Mouse (Mus musculus): ENCODE data around the gene Dnah14. TPM values are rescaled to one million over a fixed set of nuclear protein-coding genes. Genes with fewer than 3 reads are reported as not detected.
"Not testable (repeated sequence)": the region's sequence is repeated elsewhere in the genome, so short reads cannot be mapped to it uniquely, and the experiment has no call there.

Dnah14 gene
- polyA plus RNA-seq, 1 experiment from 2014 or later: 1.8 TPM

- H3K9ac ChIP-seq (ENCODE audit: low read depth, low read length); ATAC-seq (ENCODE audit: low read depth); H3K27ac ChIP-seq (replicated peaks; ENCODE audit: low read depth, low read length); H3K4me1 ChIP-seq (ENCODE audit: control insufficient read depth, insufficient read depth, low read length); H3K4me3 ChIP-seq (ENCODE audit: low read depth, low read length); H3K36me3 ChIP-seq (ENCODE audit: control insufficient read depth, insufficient read depth, low read length); DNase-seq (ENCODE audit: low spot score); H3K27me3 ChIP-seq (replicated peaks; ENCODE audit: control insufficient read depth, insufficient read depth, low read length); H3K9me3 ChIP-seq (ENCODE audit: control insufficient read depth, low read length); H3K4me2 ChIP-seq (ENCODE audit: low read depth, low read length): not testable (repeated sequence)
- 92% methylated on average over 11 of the region's 11 CpGs for WGBS
Measured at GRCm38 (mm10) chr1:181782600-181782999, 206.2 kb downstream of the Dnah14 start.

- Histone ChIP-seq H3K4me2 (ENCODE audit: low read depth, low read length) (no peak overlapping the region), H3K9me3 (ENCODE audit: control insufficient read depth, low read length) (0 out of 2 replicates have a peak, but pooled peaks cover 5% of the 10 kb centered on the region), H3K4me3 (ENCODE audit: low read depth, low read length) (no peak overlapping the region), H3K36me3 (ENCODE audit: control insufficient read depth, insufficient read depth, low read length) (no peaks in the 10 kb centered on the region), H3K27me3 (replicated peaks; ENCODE audit: control insufficient read depth, insufficient read depth, low read length) (no peaks in the 10 kb centered on the region), H3K27ac (replicated peaks; ENCODE audit: low read depth, low read length) (no peak overlapping the region), H3K4me1 (ENCODE audit: control insufficient read depth, insufficient read depth, low read length) (peaks cover 6% of the 10 kb centered on the region; the same call in 1 of the 2 replicates), H3K9ac (ENCODE audit: low read depth, low read length) (0 out of 2 replicates have a peak overlapping the region, but pooled peaks have one; percentile 25)
- DNase-seq (ENCODE audit: low spot score): peak; percentile 74
- 37% methylated on average over 6 of the region's 6 CpGs for WGBS
- ATAC-seq (ENCODE audit: low read depth): no peak
Measured at GRCm38 (mm10) chr1:181789952-181790351, 213.6 kb downstream of the Dnah14 start.

- Histone ChIP-seq H3K36me3 (ENCODE audit: control insufficient read depth, insufficient read depth, low read length) (no peaks in the 10 kb centered on the region), H3K9me3 (ENCODE audit: control insufficient read depth, low read length) (no peaks in the 10 kb centered on the region), H3K4me1 (ENCODE audit: control insufficient read depth, insufficient read depth, low read length) (peaks cover 6% of the 10 kb centered on the region; the same call in 1 of the 2 replicates), H3K9ac (ENCODE audit: low read depth, low read length) (no peak overlapping the region), H3K27ac (replicated peaks; ENCODE audit: low read depth, low read length) (0 out of 2 replicates have a peak overlapping the region, but pooled peaks have one; percentile 2), H3K4me2 (ENCODE audit: low read depth, low read length) (no peak overlapping the region), H3K27me3 (replicated peaks; ENCODE audit: control insufficient read depth, insufficient read depth, low read length) (no peaks in the 10 kb centered on the region), H3K4me3 (ENCODE audit: low read depth, low read length) (no peak overlapping the region)
- DNase-seq (ENCODE audit: low spot score): peak; percentile 88
- peak; percentile 79 for ATAC-seq (ENCODE audit: low read depth)
- WGBS: 25% methylated on average over 2 of the region's 2 CpGs
Measured at GRCm38 (mm10) chr1:181793541-181793940, 217.2 kb downstream of the Dnah14 start.

GRCm38 (mm10) chr1:181799911-181800310 lies 223.6 kb downstream of the Dnah14 start:
- no peak overlapping the region for H3K27ac ChIP-seq (replicated peaks; ENCODE audit: low read depth, low read length)
- no peak overlapping the region for H3K9ac ChIP-seq (ENCODE audit: low read depth, low read length)
- H3K9me3 ChIP-seq (ENCODE audit: control insufficient read depth, low read length): no peaks in the 10 kb centered on the region
- H3K27me3 ChIP-seq (replicated peaks; ENCODE audit: control insufficient read depth, insufficient read depth, low read length): no peaks in the 10 kb centered on the region
- no peak overlapping the region for H3K4me3 ChIP-seq (ENCODE audit: low read depth, low read length)
- H3K36me3 ChIP-seq (ENCODE audit: control insufficient read depth, insufficient read depth, low read length): no peaks in the 10 kb centered on the region
- DNase-seq (ENCODE audit: low spot score): no peak
- H3K4me2 ChIP-seq (ENCODE audit: low read depth, low read length): no peak overlapping the region
- WGBS: 89% methylated on average over 3 of the region's 3 CpGs
- no peaks in the 10 kb centered on the region for H3K4me1 ChIP-seq (ENCODE audit: control insufficient read depth, insufficient read depth, low read length)
- no peak for ATAC-seq (ENCODE audit: low read depth)

GRCm38 (mm10) chr1:181800667-181801066 lies 224.3 kb downstream of the Dnah14 start:
- no peaks in the 10 kb centered on the region for H3K4me1 ChIP-seq (ENCODE audit: control insufficient read depth, insufficient read depth, low read length)
- no peak for DNase-seq (ENCODE audit: low spot score)
- H3K27me3 ChIP-seq (replicated peaks; ENCODE audit: control insufficient read depth, insufficient read depth, low read length): no peaks in the 10 kb centered on the region
- H3K4me2 ChIP-seq (ENCODE audit: low read depth, low read length): no peak overlapping the region
- no peak for ATAC-seq (ENCODE audit: low read depth)
- no peak overlapping the region for H3K4me3 ChIP-seq (ENCODE audit: low read depth, low read length)
- no peaks in the 10 kb centered on the region for H3K9me3 ChIP-seq (ENCODE audit: control insufficient read depth, low read length)
- 84% methylated on average over 4 of the region's 4 CpGs for WGBS
- no peak overlapping the region for H3K27ac ChIP-seq (replicated peaks; ENCODE audit: low read depth, low read length)
- no peaks in the 10 kb centered on the region for H3K36me3 ChIP-seq (ENCODE audit: control insufficient read depth, insufficient read depth, low read length)
- no peak overlapping the region for H3K9ac ChIP-seq (ENCODE audit: low read depth, low read length)

- 80% methylated on average over 18 of the region's 18 CpGs for WGBS
- H3K4me3 ChIP-seq (ENCODE audit: low read depth, low read length): no peak overlapping the region
Measured at GRCm38 (mm10) chr1:181811481-181812223, 235.3 kb downstream of the Dnah14 start.

GRCm38 (mm10) chr1:181826716-181827115 lies 250.4 kb downstream of the Dnah14 start:
- WGBS: 88% methylated on average over 7 of the region's 7 CpGs
- no peak overlapping the region for H3K4me3 ChIP-seq (ENCODE audit: low read depth, low read length)
- H3K4me1 ChIP-seq (ENCODE audit: control insufficient read depth, insufficient read depth, low read length): no peaks in the 10 kb centered on the region
- H3K27me3 ChIP-seq (replicated peaks; ENCODE audit: control insufficient read depth, insufficient read depth, low read length): no peaks in the 10 kb centered on the region
- no peak overlapping the region for H3K9ac ChIP-seq (ENCODE audit: low read depth, low read length)
- peaks cover 96% of the 10 kb centered on the region for H3K36me3 ChIP-seq (ENCODE audit: control insufficient read depth, insufficient read depth, low read length)
- H3K27ac ChIP-seq (replicated peaks; ENCODE audit: low read depth, low read length): no peak overlapping the region
- ATAC-seq (ENCODE audit: low read depth): no peak
- H3K9me3 ChIP-seq (ENCODE audit: control insufficient read depth, low read length): no peaks in the 10 kb centered on the region
- no peak overlapping the region for H3K4me2 ChIP-seq (ENCODE audit: low read depth, low read length)
- DNase-seq (ENCODE audit: low spot score): no peak

More at GRCm38 (mm10) chr1:181811481-181812223, 235.3 kb downstream of the Dnah14 start:
- Histone ChIP-seq H3K4me1 (ENCODE audit: control insufficient read depth, insufficient read depth, low read length) (no peaks in the 10 kb centered on the region), H3K9me3 (ENCODE audit: control insufficient read depth, low read length) (no peaks in the 10 kb centered on the region), H3K36me3 (ENCODE audit: control insufficient read depth, insufficient read depth, low read length) (peaks cover 26% of the 10 kb centered on the region), H3K4me2 (ENCODE audit: low read depth, low read length) (no peak overlapping the region), H3K9ac (ENCODE audit: low read depth, low read length) (no peak overlapping the region), H3K27me3 (replicated peaks; ENCODE audit: control insufficient read depth, insufficient read depth, low read length) (no peaks in the 10 kb centered on the region), H3K27ac (replicated peaks; ENCODE audit: low read depth, low read length) (no peak overlapping the region)
- DNase-seq (ENCODE audit: low spot score) (no peak), ATAC-seq (ENCODE audit: low read depth) (no peak)

- Histone ChIP-seq H3K4me1 (ENCODE audit: control insufficient read depth, insufficient read depth, low read length) (no peaks in the 10 kb centered on the region), H3K27me3 (replicated peaks; ENCODE audit: control insufficient read depth, insufficient read depth, low read length) (no peaks in the 10 kb centered on the region), H3K9me3 (ENCODE audit: control insufficient read depth, low read length) (no peaks in the 10 kb centered on the region), H3K27ac (replicated peaks; ENCODE audit: low read depth, low read length) (no peak overlapping the region), H3K9ac (ENCODE audit: low read depth, low read length) (no peak overlapping the region), H3K36me3 (ENCODE audit: control insufficient read depth, insufficient read depth, low read length) (peaks cover 94% of the 10 kb centered on the region), H3K4me2 (ENCODE audit: low read depth, low read length) (no peak overlapping the region), H3K4me3 (ENCODE audit: low read depth, low read length) (no peak overlapping the region)
- DNase-seq (ENCODE audit: low spot score): no peak
- WGBS: 94% methylated on average over 5 of the region's 5 CpGs
- ATAC-seq (ENCODE audit: low read depth): no peak
Measured at GRCm38 (mm10) chr1:181828365-181828764, 252.0 kb downstream of the Dnah14 start.

- 87% methylated on average over 5 of the region's 5 CpGs for WGBS
- no peaks in the 10 kb centered on the region for H3K4me1 ChIP-seq (ENCODE audit: control insufficient read depth, insufficient read depth, low read length)
- H3K27ac ChIP-seq (replicated peaks; ENCODE audit: low read depth, low read length): no peak overlapping the region
- no peaks in the 10 kb centered on the region for H3K9me3 ChIP-seq (ENCODE audit: control insufficient read depth, low read length)
- no peak for ATAC-seq (ENCODE audit: low read depth)
- no peaks in the 10 kb centered on the region for H3K27me3 ChIP-seq (replicated peaks; ENCODE audit: control insufficient read depth, insufficient read depth, low read length)
- H3K9ac ChIP-seq (ENCODE audit: low read depth, low read length): no peak overlapping the region
- no peak overlapping the region for H3K4me3 ChIP-seq (ENCODE audit: low read depth, low read length)
- H3K36me3 ChIP-seq (ENCODE audit: control insufficient read depth, insufficient read depth, low read length): peaks cover 88% of the 10 kb centered on the region
- H3K4me2 ChIP-seq (ENCODE audit: low read depth, low read length): no peak overlapping the region
- no peak for DNase-seq (ENCODE audit: low spot score)
Measured at GRCm38 (mm10) chr1:181832720-181833119, 256.4 kb downstream of the Dnah14 start.

Measured in embryonic facial prominence, embryonic 14.5 days (tissue).